Mouse (Mus musculus) B cell, adult 2 months (primary cell): ENCODE measurements around the gene Eif4e1b.

Experiments
- DNase-seq, 2 experiments: peaks; one replicate each; pipeline ENCODE4 v3.0.0; 2022

Gene Eif4e1b

DNA sequence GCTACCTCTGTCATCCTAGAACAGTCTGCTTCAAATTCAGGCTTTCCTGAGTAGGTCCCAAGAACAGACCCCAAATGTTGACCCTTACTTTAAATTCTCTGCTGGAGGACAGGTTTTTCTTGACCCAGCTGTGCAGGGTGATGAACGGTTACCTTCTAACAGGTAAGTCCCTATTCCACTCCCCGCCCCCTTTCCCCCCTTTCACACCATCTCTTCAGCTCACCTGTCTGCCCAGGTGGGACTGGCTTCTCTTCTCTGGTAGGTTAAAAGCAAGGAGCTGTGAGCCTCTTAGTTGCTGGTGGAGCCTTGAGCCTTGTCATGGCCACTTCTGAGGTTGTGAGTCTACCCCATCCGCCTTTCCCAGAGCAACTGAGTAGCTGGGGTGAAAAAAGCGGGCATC lies at the start of gene Eif4e1b:
TSS of gene Eif4e1b (plus strand) at position 301 of the 400 bp plus-strand sequence.
- DNase-seq: no peak

DNA sequence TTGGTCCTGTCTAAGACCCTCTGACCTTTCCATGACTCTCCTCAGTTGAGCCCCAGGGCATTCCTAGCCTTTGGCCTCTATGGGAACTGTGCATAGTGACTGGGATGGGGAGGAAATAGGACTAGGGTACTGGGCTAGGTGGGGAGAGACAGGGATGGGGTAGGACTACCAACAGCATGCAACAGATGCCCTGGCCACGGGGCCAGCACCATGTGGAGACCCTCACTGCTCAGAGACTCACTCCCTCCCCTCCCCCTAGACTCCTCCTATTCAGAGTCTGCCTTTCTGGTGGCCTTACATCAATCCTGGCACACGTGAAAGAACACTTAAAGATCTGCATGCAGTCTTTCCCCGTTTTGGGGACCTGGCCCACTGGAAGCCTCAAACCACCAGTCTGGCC lies 46.9 kb upstream of the Eif4e1b start:
- no peak for DNase-seq

DNA sequence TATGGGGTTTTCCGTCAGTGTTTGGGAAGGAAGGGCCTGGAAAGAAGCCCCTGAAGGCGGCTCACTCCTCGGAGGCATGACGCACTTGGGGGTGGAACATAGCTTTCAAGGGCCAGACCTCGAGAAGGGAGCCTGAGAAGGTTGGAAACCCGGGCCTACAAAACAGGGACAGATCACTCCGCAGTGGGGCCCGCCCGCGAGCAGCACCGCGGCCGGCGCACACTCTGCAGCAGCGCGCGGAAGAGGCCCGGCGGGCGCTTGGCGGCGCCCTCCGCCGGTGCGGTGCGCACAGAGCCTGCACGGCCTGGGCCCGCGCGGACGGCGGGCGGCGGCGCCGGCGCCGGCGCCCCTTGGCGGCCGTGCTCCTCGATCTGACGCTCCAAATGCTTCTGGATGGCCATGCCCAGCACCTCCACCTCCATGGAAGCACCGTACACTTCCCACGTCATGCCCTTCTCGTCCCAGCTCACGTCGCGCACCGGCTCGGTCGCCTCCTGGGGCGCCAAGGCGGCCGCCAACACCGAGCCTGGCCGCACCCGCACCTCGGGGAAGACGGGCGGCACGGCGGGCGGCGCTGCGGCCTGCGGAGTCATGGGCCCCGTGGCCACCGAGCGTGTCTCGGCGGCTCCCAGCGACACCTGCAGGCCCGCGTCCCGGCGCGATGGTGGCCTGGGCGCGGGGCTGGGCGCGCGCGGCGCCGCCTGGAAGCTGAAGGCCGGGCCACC lies 46.1 kb upstream of the Eif4e1b start:
- no peak for DNase-seq

DNA sequence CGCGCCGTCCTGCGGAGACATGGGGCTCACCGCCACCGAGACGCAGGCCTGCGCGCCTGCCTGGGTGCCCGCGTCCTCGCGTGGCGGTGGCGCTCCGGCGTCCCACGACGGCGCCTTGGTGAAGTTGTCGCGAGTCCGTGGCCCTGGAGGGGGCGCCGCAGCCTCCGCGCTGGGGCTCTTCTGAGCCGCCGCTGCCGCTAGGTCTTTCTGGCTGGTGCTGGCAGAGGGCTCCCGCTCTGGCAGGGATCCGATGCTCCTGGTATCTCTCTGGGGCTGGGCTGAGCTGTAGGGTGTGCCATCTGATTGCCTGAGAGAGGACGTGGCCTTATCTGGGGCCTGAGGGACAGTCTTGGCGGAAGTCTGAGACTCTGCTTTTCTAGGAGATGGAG lies 45.6 kb upstream of the Eif4e1b start:
- DNase-seq: no peak

DNA sequence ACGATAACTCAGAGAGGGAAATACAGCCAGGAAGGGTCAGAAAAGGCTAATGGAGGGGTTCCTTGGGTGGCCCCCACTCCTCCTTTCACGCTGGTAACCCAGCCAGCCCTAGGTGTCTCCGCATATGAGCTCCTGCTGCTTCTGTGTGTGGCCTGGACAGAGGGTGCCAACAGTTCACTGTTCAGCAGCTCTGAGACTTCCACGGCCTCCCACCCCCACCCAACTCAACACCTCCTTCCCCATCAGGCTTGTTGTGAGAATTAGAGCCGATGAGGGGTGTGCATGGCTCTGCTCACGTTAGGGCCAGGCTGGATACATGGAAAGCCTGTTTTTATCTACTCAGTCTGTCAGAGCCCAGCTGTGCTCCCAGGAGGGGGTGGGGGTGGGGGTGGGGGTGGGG lies 37.7 kb upstream of the Eif4e1b start:
- no peak for DNase-seq

DNA sequence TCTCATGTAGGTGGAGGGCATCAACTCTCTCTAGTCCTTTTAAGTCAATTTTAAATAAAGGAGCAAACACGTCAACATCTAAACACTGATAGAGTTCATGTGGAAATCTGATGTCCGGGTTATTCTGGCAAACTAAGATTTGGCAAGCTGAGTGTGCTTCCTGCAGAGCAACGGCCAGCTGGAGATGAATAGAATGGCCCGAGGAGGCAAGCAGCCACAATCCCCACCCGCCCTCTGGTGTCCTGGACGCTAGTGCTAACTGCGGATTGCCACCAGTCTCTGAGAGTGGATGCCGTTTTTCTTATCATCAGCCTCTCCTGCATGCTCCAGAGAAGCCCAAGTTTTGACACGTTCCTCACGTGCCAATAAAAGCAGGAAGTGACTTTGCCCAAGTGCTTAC lies 36.9 kb upstream of the Eif4e1b start:
- DNase-seq: no peak

DNA sequence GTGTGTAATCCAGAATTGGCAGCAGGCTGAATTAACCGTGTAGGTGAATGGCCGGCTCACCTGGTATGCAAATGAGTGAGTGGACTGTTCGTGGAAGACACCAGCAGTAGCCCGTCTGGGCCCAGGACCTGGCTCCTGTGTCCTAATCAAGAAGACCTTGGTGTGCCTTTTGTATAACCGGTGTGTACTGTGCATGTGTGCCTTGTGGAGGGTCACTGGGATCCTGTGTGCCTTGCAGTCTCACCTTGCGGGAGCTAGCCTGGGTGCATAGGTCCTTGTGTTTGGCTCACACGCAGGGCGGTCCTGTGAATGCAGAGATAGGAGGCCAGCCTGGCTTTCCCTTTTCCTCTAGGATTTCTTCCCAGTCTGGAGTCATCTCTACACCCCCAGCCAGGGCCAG lies 35.6 kb upstream of the Eif4e1b start:
- DNase-seq: no peak

DNA sequence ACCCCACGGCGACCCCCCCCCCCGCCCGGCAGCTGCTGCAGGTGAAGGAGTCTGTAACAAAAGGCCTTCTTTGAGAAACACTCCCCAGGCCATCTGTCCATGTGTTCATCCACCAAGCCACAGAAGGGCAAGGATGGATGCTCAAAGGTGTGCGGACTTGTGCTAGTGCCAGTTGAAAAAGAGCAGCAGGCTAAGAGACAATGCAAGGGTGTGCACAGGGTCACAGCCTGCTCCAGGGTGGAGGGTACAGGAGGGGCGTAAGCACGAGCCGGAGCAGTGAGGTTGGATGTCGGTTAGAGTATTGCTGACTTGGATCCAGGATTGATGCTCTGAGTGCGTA lies 35.1 kb upstream of the Eif4e1b start:
- no peak for DNase-seq

DNA sequence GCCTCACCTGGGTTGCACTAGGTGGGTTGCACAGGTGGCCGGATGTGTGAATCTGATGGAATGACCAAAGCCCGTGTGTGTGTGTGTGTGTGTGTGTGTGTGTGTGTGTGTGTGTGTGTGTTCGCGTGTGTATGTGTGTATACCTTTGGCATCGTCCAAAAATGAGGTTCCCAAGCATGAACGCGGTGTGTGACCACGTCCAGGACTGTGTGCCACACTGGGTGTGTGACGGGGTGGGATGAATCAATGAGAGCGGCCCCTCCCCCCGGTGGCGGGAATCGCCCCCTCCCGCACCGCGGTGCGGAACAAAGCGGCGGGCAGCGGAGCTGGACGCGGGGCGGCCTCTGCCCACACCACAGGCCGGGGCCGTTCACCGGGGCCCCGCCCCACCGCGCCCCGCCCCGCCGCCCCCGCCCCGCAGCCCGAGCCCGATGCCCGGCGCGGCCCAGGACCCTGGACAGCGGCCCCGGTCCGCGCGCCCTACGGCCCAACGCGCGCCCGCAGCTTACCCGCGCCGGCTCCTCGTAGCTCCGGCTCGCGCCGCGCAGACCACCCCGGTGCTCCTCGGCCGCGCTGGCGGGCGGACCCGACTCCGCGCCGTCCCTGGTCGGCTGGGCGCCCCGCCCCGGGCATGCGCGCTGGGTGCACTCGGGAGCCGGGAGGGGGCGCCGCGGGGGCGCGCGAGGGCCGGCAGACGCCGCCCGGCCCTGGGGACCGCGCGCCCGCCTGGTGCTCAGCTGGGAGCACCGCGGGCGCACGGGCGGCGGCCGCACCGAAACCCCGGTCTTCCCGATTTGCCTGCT lies 34.5 kb upstream of the Eif4e1b start:
- DNase-seq: peak in 1 of 2 experiments; percentile 20

DNA sequence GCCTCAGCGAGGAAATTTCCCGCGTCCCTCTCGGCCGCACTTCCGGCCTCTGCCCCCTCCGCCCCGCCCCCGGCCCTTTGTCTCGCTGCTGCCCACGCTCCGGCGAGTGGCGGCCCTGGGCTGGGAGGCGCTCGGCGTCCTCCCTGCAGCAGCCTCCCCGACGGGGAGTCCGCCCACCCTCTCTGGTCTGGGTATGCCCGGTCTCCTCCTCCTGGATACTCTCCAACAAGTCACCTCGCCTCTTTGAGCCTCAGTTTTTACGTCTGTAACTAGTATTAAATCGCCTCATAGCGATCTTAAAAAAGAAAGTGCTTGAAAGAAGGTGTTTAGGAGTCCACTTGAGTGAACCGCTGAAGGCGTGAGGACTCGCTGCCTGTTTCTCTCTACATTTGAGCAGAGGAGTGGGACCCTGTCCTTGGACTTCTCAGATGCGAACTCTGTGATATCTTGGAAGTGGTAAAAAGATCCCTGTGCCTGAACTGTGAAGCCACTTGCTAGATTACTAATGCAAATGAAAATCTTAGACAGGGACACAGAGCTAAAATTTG lies 33.9 kb upstream of the Eif4e1b start, which contains the start of gene Gprin1:
TSS of gene Gprin1 (minus strand) at position 11 of the 548 bp plus-strand sequence.
- DNase-seq: no peak

DNA sequence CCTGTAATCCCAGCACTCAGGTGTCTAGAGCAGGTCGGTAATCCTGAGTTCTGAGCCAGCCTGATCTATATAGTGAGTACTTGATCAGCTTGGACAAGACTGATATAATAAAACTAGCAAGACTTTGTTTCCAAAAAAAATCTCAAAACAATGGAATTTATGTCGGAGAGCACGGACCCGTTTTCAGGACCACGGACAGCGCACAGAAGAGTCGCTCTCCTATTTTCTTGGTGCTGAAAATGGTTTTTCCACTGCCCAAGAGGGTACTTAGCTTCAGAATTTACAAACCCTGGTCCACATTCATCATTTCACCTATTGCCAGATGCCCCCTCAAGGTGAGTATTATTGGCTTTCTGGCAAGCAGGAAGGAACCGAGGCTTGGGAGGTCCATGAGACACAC lies 33.1 kb upstream of the Eif4e1b start:
- peak; percentile 29 to 38 for DNase-seq

DNA sequence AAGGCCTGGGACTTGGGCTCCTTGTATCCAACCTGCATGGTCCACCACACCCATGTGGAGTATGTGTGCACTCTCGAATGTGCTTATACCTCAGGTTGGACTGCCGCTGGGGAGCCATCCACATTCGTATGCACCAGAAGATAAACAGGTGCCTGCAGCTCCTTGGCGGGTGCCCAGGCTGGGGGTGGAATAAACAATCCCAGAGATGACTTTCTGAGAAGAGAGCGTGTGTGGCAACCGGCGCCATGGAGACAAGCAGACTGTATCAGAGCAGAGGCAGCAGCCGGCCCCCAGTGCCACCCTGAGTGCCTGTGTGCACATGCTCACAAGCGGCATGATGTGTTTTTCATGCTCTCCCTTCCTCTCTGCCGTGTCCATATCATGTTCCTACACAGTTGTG lies 31.1 kb upstream of the Eif4e1b start:
- DNase-seq: no peak

DNA sequence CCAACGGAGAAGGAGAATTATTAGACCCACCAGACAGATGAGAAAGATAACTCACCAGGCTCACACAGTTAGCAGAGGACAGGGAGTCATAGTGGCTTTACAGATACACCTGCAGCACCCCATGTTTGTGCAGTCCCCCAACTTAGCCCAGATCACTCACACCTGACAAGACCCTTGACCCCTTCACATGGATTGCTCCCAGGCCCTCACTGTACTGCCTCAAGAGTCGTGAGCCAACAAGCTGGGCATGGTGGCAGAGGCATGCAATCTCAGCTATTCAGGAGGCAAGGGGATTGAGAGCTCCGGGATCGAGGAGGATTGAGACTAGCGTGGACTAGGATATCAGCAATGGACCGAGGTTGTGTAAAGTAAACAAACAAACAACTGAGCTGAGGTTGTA lies 30.1 kb upstream of the Eif4e1b start:
- no peak for DNase-seq

DNA sequence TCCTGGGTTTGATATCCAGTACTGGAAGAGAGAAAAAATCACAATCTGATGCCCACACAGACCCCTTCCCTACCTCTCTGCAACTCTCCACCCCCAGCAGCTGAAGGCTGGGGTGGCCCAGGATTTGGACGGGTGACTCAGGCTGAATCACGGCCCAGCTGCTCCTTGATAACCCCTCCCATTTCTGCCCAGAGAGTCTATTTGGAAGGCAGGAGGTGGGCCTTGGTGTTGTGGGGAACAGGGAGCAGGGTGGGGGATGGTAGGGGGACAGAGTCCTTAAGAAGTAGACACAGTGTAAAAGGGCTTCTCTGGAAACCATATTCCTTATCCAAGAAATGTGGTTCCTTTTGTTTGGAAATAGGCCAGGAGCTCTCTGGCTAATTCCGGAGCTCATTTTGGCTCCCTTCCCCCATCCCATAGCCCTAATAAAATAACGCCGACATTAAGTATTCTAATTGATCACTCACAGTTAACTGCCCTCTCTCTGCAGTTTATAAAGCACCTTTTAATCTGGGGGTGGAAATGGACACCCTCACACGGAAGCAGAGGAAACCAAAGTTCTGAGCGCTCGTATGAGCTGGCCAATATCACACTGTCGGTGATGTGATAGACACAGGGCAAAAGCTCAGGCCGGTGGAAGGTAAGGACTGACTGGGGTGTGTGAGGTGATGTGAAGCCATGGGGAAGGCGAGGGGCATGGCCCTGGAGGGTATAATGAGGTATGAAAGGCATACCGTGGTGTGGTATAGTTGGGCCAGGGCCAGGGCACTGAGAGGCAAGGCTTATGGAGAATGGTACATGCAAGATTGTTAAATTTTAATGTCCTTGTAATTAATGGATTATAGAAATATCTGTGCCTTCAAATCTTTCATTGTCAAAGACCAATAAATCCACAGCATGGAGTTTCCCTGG lies 29.4 kb upstream of the Eif4e1b start:
- no peak for DNase-seq

DNA sequence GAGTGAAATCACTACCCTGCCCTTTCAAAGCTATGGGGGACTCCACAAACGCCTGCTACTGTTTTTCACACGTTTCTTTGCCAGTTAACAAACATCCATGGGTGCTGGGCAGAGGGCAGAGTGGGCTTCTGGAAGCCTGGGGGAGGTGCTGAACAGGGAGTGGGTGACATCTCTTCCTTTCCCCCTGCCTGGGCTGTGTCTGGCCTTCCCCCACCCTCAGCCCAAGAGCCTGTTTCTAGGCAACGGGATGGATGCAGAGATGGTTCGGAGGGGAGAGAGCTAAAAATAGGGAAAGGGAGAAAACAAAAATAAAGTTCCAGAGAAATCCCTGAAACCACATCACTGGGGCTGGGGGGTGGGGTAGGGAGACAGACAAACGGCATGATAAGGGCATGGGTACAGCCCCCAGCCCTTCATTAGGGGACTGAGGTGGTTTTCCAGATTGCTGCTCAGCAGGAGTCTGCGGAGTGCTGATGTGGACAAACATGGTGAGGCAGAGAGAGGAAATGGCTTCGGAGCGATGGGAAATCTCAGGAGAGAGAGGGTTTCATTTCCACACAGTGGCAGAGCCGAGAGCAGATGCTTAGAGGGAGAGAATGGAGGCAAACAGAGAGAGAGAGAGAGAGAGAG lies 28.5 kb upstream of the Eif4e1b start:
- no peak for DNase-seq

DNA sequence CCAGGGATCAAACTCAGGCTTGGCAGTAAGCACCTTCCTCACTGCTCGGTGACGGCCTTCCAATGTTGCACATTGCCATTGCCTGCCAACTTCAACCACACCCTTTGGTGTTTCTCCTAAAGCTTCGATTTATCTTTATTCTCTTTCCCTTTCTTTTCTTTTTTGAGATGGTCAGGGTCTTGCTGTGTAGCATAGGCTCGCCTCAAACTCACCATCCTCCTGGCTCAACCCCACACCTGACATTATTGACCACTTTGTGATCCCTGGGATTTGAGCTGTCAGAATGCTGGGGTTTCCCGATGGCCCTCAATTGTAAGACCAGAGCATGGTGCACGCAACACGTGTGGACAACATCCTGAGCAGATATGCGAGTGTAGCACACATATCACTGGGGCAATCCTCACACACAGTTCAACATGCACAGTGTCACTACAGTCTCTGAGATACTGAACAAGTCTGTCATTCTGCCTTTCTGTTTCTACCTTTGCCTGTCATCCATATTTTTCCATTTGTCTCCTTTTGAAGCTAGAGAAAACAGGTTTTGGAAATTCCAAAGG lies 27.6 kb upstream of the Eif4e1b start:
- no peak for DNase-seq

DNA sequence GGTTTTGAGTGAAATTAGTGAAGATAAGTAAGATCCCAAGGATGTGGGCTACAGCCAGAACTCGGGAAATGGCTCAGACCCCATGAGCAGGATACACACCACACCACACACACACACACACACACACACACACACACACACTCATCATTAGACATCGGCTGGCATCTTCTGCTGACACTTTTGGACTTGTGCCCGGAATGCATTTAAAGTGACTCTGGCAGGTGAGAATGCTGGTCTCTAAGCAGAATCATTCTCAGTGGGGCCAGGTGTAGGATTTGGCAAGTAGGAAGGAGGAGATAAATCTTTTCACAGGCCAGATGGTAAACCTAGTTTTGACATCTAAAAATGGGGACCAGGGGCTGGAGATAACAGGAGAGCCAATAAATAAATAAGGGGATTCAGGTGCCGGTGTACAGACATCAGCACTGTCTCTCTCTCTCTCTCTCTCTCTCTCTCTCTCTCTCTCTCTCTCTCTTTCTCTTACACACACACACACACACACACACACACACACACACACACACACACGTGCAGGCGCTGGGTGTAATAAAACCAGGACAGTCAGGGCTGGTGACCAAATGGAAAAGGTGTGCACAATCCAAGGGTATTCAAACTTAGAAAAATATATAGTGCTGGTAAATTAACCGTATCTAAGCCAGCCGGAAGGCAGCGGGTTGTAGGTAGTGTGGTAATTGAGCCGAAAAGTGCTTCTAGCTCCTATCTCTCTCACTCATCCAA lies 26.5 kb upstream of the Eif4e1b start:
- no peak for DNase-seq

DNA sequence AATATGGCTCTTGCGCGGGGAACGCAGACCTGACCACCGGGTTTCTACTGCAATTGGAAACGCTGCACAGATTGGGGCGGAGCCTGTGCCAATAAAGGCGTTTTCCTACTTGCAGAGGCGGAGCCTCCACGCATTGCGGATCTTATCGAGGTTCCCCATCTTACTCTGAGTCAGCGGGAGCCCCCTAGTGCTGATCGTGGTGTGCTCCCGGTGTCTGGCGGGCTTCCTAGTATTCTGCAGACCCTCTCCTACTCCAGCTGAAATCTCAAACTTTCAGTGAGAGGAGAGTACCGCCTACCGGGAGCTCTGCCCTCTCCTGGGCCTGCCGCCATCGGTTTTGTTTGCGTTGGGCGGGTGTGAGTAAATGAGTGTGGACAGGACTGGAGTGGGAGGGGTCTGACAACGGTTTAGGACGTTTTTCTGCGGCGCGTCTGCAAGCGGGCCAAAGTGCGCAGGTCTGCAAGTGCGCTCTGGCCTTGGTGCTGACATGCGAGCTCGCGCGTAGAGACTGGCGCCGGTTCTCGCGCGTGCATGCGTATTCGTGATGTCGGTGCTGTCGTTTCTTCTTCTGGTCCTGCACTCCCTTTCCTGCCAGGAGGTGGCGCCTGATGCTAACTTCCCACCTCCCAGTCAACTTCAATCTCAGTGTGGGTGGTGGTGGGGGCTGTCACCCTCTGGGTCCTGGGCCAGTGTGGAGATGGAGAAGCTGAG lies 25.6 kb upstream of the Eif4e1b start:
- peak; percentile 71 for DNase-seq

DNA sequence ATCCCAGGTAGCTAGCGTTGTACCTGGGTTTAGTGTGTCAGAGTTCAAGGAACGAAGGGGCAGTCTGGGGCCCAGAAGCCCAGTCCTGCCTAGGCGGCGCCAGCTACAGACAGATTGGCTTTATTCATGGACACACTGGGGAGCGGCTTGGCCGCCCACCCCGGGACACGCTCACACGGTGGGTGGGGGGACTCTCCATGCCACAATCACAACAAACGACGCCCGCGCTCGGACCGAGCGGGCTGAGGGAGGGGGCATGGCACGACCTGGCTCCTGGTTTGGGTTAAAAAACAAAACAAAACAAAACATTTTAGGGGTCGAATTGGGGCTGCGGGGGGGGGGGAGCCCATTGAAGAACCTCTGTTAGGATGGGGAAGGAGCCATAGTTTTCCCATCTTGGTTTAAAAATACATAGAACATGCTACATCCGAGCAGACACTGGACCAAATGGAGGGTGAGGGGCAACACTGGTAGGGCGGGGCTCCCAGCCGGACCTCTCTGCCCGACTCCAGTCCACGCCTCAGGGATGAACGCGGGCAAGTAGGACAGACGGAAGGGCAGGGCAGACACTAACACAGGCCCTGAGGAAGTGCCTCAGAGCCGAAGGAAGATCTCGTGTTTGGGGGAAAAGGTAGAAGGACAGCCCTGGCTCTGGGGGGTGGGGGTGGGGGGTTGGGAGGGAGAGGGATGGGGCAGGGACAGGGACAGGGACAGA lies 24.9 kb upstream of the Eif4e1b start:
- DNase-seq: no peak

DNA sequence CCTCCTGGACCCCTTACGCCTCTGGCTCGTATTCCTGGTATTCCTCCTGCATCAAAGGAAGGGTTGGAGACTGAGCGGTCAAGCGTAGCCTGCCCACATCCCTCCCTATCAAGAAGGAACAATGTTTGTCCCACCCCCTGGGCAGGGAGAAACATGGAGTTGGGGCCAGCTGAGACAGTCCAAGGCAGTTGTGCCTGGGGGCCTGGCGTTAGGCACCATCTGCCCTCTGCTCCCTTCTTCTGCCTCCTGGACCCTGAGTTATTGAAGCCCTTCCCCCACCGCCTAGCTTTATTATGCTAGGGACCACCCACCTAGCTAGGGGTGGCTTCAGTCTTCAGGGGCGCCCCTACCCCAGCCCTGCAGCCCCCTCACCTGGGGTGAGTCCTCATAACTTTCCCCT lies 24.3 kb upstream of the Eif4e1b start:
- DNase-seq: no peak
